Mouse (Mus musculus): ENCODE data around the gene Hes7. TPM values are rescaled to one million over a fixed set of nuclear protein-coding genes. Genes with fewer than 3 reads are reported as not detected.

Hes7 gene
- total and polyA plus RNA-seq, 3 experiments, result 0.08 to 1.4 TPM; not detected in 1

DNA sequence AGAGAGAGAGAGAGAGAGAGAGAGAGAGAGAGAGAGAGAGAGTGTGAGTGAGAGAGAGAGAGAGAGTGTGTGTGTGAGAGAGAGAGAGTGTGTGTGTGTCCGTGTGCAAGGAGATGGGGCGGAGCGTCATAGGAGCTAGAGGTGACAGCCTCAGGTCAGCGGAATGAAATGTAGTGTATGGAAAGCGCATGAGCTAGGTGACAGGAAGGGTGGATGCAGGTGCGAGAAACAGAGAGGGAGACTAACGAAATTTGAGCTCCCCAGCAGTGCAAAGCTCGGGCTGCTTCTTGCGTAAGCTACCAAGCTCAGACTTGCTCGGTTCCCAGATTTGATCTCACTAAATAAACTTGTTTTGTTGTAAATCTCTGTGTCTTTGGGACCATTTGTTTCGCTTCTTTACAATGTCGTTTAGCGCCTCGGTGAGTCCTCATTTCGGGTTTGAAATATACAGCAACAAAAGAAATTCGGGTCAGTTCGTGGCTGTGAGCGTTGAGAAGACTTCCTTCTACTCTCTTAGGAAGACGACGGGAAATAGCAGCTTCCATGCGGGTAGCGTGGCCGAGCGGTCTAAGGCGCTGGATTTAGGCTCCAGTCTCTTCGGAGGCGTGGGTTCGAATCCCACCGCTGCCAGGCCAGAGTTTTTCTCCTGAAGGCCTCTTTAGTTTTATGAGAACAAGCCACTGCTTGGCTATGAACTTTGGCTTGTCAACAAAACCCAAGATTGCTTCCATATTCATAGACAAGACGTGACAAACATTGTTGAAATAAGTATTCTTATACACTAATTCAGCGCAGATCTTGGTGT, 3.7 kb downstream of the Hes7 start (continued):
- peak; percentile 50; the same call in 1 of the 2 replicates for TF ChIP-seq KAT2A (conservative IDR thresholded peaks at IDR 0.05; ENCODE audit: low read depth, low read length)
- 0 out of 4 replicates have a peak, but pooled peaks of 1 of the 2 experiments have one; percentile 33 for TF ChIP-seq POLR2A (IDR thresholded peaks at IDR 0.05; ENCODE audit: control insufficient read depth in 1 of 2, insufficient read depth in 1 of 2, low read depth in 1 of 2, low read length in 2 of 2, poor library complexity in 1 of 2)
- TF ChIP-seq RAD21 (IDR thresholded peaks at IDR 0.05; ENCODE audit: low read depth, low read length), result no peak
- TF ChIP-seq MYB (IDR thresholded peaks at IDR 0.05; ENCODE audit: low read depth, low read length), result no peak
- no peak for TF ChIP-seq ZKSCAN1 (IDR thresholded peaks at IDR 0.05; ENCODE audit: low read depth, low read length)

DNA sequence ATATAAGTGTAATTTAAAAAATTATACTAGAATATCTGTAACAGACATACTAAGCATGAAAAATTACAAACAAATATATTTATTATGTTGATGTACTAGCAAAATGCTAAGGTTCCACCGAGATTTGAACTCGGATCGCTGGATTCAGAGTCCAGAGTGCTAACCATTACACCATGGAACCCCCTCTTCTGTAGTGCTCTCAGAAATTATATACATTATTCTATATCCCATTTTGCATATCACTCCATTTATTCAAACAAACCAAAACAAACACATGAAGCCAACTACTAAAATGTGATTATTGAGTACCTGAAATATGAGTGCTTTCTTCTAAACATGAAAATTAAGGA, 4.3 kb downstream of the Hes7 start:
- peaks cover 0 to 10% of the 10 kb centered on the region in 2 experiments; a peak in 2 of 4 replicates for H3K4me1 ChIP-seq (ENCODE audit: control insufficient read depth in 1 of 2, insufficient read depth in 2 of 2, low read length in 2 of 2)
- no peak overlapping the region for H3K27ac ChIP-seq (ENCODE audit: control insufficient read depth, low read depth, low read length)
- H3K27me3 ChIP-seq (ENCODE audit: control insufficient read depth in 1 of 2, insufficient read depth in 2 of 2, low read length in 2 of 2), result no peaks in the 10 kb centered on the region
- no peaks in the 10 kb centered on the region for H3K79me2 ChIP-seq (ENCODE audit: control insufficient read depth, insufficient read depth, low read length, poor library complexity)
- H3K4me3 ChIP-seq (ENCODE audit: control insufficient read depth in 1 of 2, insufficient read depth in 1 of 2, low read depth in 2 of 2, low read length in 2 of 2), result peak overlapping the region in 1 of 2 experiments; percentile 5; a peak in 2 of 4 replicates
- H3K9me3 ChIP-seq (replicated peaks; ENCODE audit: insufficient read depth, low read length), result no peaks in the 10 kb centered on the region
- no peak overlapping the region for H3K9ac ChIP-seq (ENCODE audit: control insufficient read depth, low read depth, low read length, poor library complexity, severe bottlenecking)
- DNase-seq (ENCODE audit: low read depth, low spot score), result no peak
- TF ChIP-seq ELF1 (IDR thresholded peaks at IDR 0.05; ENCODE audit: low read depth, low read length), result peak; percentile 53; the same call in 1 of the 2 replicates
- no peak for TF ChIP-seq EP300 (IDR thresholded peaks at IDR 0.05; ENCODE audit: low read depth in 1 of 2, low read length in 2 of 2)
- 0 out of 2 replicates have a peak, but pooled peaks have one; percentile 34 for TF ChIP-seq KAT2A (conservative IDR thresholded peaks at IDR 0.05; ENCODE audit: low read depth, low read length)
- 0 out of 2 replicates have a peak, but pooled peaks have one; percentile 82 for TF ChIP-seq TBP (IDR thresholded peaks at IDR 0.05; ENCODE audit: low read depth, low read length)
- peak; percentile 89 for TF ChIP-seq MAFK (IDR thresholded peaks at IDR 0.05; ENCODE audit: borderline replicate concordance, low read depth, low read length)
- TF ChIP-seq ZKSCAN1 (IDR thresholded peaks at IDR 0.05; ENCODE audit: low read depth, low read length), result no peak
- TF ChIP-seq ZC3H11A (IDR thresholded peaks at IDR 0.05; ENCODE audit: low read depth, low read length), result no peak
- H3K36me3 ChIP-seq (ENCODE audit: control insufficient read depth in 1 of 2, insufficient read depth in 2 of 2, low read length in 2 of 2), result 0 out of 4 replicates have a peak, but pooled peaks cover 0 to 2% of the 10 kb centered on the region in 2 experiments

DNA sequence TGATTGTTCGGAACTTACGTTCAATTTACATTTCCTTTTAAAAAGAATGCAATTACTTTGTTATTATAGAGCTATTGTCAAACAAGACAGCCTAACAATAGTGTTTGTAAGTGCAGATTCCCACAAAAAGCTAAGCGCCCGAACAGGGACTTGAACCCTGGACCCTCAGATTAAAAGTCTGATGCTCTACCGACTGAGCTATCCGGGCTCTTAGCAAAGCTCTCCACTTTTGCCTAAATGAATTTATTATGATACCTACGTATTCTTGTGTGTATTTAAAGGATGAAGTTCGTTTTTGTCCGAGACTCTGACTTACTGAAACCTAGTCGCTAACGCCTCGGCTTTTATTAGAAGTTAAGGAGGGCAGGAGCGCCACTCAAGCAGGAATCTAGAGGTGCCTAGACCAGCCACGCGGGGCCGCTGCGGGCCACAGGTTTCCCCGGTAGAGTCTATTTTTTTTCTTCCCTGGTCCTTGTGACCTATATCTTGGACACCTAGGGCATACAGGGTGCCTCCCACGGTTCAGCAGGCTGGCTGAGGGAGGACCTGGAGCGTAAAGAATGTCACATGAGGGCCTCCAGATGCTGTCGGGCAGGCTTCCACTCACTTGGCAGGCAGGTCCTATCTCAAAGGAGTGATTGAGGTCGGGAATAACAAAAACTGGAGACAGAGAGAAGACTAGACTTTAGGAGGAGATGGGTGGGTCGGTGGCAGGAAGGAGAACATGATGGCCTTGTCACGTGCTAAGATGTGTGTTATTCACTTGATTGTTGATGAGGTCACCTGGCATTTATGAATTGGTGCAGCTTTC, 5.0 kb downstream of the Hes7 start:
- 0 out of 4 replicates have a peak, but pooled peaks cover 0 to 2% of the 10 kb centered on the region in 2 experiments for H3K36me3 ChIP-seq (ENCODE audit: control insufficient read depth in 1 of 2, insufficient read depth in 2 of 2, low read length in 2 of 2)
- peaks cover 0 to 9% of the 10 kb centered on the region in 2 experiments; a peak in 2 of 4 replicates for H3K4me1 ChIP-seq (ENCODE audit: control insufficient read depth in 1 of 2, insufficient read depth in 2 of 2, low read length in 2 of 2)
- peak overlapping the region; percentile 51 to 57 for H3K4me3 ChIP-seq (ENCODE audit: control insufficient read depth in 1 of 2, insufficient read depth in 1 of 2, low read depth in 2 of 2, low read length in 2 of 2)
- peak overlapping the region; percentile 27 for H3K9ac ChIP-seq (ENCODE audit: control insufficient read depth, low read depth, low read length, poor library complexity, severe bottlenecking)
- H3K79me2 ChIP-seq (ENCODE audit: control insufficient read depth, insufficient read depth, low read length, poor library complexity), result no peaks in the 10 kb centered on the region
- peak overlapping the region; percentile 1; the same call in 1 of the 2 replicates for H3K27ac ChIP-seq (ENCODE audit: control insufficient read depth, low read depth, low read length)
- no peaks in the 10 kb centered on the region for H3K9me3 ChIP-seq (replicated peaks; ENCODE audit: insufficient read depth, low read length)
- no peaks in the 10 kb centered on the region for H3K27me3 ChIP-seq (ENCODE audit: control insufficient read depth in 1 of 2, insufficient read depth in 2 of 2, low read length in 2 of 2)
- DNase-seq (ENCODE audit: low read depth, low spot score), result peak; percentile 97
- TF ChIP-seq ZMIZ1 (IDR thresholded peaks at IDR 0.05; ENCODE audit: low read depth, low read length), result no peak
- no peak for TF ChIP-seq POLR2AphosphoS5 (IDR thresholded peaks at IDR 0.05; ENCODE audit: borderline replicate concordance, low read depth, low read length)
- 0 out of 2 replicates have a peak, but pooled peaks have one; percentile 4 for TF ChIP-seq ETS1 (IDR thresholded peaks at IDR 0.05; ENCODE audit: low read depth, low read length)
- TF ChIP-seq MEF2A (IDR thresholded peaks at IDR 0.05; ENCODE audit: extremely low read depth, insufficient replicate concordance, low read depth, low read length, poor library complexity, severe bottlenecking), result no peak
- TF ChIP-seq NELFE (IDR thresholded peaks at IDR 0.05; ENCODE audit: low read depth, low read length), result no peak
- TF ChIP-seq MYB (IDR thresholded peaks at IDR 0.05; ENCODE audit: low read depth, low read length), result no peak
- TF ChIP-seq EP300 (IDR thresholded peaks at IDR 0.05; ENCODE audit: low read depth in 1 of 2, low read length in 2 of 2), result no peak
- peak; percentile 80 for TF ChIP-seq SIN3A (IDR thresholded peaks at IDR 0.05; ENCODE audit: low read length)
- no peak for TF ChIP-seq MYC (IDR thresholded peaks at IDR 0.05; ENCODE audit: low read depth, low read length)
- peak; percentile 99 for TF ChIP-seq MAFK (IDR thresholded peaks at IDR 0.05; ENCODE audit: borderline replicate concordance, low read depth, low read length)
- peak; percentile 83; the same call in 1 of the 2 replicates for TF ChIP-seq MXI1 (IDR thresholded peaks at IDR 0.05; ENCODE audit: low read depth, low read length)
- peak; percentile 31 to 77 (median 76) for TF ChIP-seq CTCF (IDR thresholded peaks at IDR 0.05 in 2 of 3, conservative IDR thresholded peaks at IDR 0.05 in 1 of 3; ENCODE audit: control insufficient read depth in 1 of 3, insufficient read depth in 1 of 3, low read depth in 2 of 3, low read length in 3 of 3, poor library complexity in 1 of 3, severe bottlenecking in 1 of 3)
- TF ChIP-seq CHD1 (IDR thresholded peaks at IDR 0.05; ENCODE audit: low read depth, low read length), result no peak
- no peak for TF ChIP-seq ZNF384 (IDR thresholded peaks at IDR 0.05; ENCODE audit: low read depth, low read length)
- peak; percentile 56 for TF ChIP-seq RAD21 (IDR thresholded peaks at IDR 0.05; ENCODE audit: low read depth, low read length)
- TF ChIP-seq TBP (IDR thresholded peaks at IDR 0.05; ENCODE audit: low read depth, low read length), result peak; percentile 100
- no peak for TF ChIP-seq MAZ (IDR thresholded peaks at IDR 0.05; ENCODE audit: low read depth, low read length)
- TF ChIP-seq E2F4 (IDR thresholded peaks at IDR 0.05; ENCODE audit: borderline replicate concordance, low read depth, low read length), result peak; percentile 72; the same call in 1 of the 2 replicates
- TF ChIP-seq SMC3 (IDR thresholded peaks at IDR 0.05; ENCODE audit: low read depth, low read length), result no peak; the same call in 1 of the 2 replicates
